21 mouse cellular contexts compared by ENCODE assay signal in the genomic region with DNA sequence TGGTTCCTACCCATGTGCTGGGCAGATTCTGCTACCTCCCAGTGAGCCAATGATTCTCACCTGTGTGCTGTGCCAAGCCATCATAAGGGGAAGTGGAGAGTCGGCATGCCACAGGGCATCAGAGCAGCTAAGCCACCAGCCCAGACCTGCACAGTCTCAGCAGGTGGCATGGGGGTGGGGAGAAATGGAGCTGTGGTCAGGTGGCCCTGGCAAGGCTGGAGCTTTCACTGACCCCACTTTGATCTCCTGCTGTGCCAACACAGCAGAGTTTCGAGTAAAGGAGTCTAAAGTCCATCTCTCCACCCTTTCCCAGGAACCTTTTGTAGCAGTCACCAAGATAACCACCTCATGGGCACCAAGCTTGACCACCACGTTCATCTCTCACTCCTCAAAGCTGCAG. TPM values are rescaled to one million over a fixed set of nuclear protein-coding genes. Genes with fewer than 3 reads are reported as not detected.
DNase-seq lines count a peak whose midpoint lies in the region; ATAC-seq and TF ChIP-seq lines count a peak whose summit lies in the region.
"Had no signal": no experiment of that assay in that cellular context is flagged by ENCODE, and none has a peak within 500 bp of the region (broad histone marks: within the 10 kb centered on the region; RNA-seq: fewer than 3 reads in every experiment).

No protein-coding gene starts in this region.

- peaks cover 24% of the 10 kb centered on the region for H3K36me3 ChIP-seq in kidney, embryonic 14.5 days (ENCODE audit: control insufficient read depth, insufficient read depth, low read length)
- peaks cover 12% of the 10 kb centered on the region for H3K36me3 ChIP-seq in intestine, embryonic 15.5 days
- peaks cover 20% of the 10 kb centered on the region; the same call in 1 of the 2 replicates for H3K36me3 ChIP-seq in kidney, postnatal 0 days (ENCODE audit: insufficient read depth, low read length)
- H3K36me3 ChIP-seq in small intestine, adult 2 months (ENCODE audit: control insufficient read depth, insufficient read depth, low read length), result peaks cover 25% of the 10 kb centered on the region

- no peak for TF ChIP-seq POLR2A in small intestine, adult 2 months (IDR thresholded peaks at IDR 0.05; ENCODE audit: low read depth, low read length)

- no peak overlapping the region for H3K4me2 ChIP-seq in kidney, embryonic 14.5 days (replicated peaks; ENCODE audit: low read depth, low read length)
- no peak overlapping the region for H3K4me2 ChIP-seq in intestine, embryonic 15.5 days (replicated peaks)
- H3K4me2 ChIP-seq in kidney, postnatal 0 days (ENCODE audit: low read length), result no peak overlapping the region
- H3K4me2 ChIP-seq: forebrain, embryonic 12.5 days; heart, embryonic 13.5 days; hindbrain, embryonic 14.5 days; limb, embryonic 12.5 days had no signal

- H3K4me1 ChIP-seq in kidney, embryonic 14.5 days (ENCODE audit: control insufficient read depth, insufficient read depth, low read length), result 0 out of 2 replicates have a peak, but pooled peaks cover 3% of the 10 kb centered on the region
- H3K4me1 ChIP-seq in intestine, embryonic 15.5 days (replicated peaks), result no peaks in the 10 kb centered on the region
- no peaks in the 10 kb centered on the region for H3K4me1 ChIP-seq in kidney, postnatal 0 days (replicated peaks; ENCODE audit: insufficient read depth, low read length)
- peaks cover 16% of the 10 kb centered on the region for H3K4me1 ChIP-seq in small intestine, adult 2 months (ENCODE audit: control insufficient read depth, insufficient read depth, insufficient read length, low read length)
- H3K4me1 ChIP-seq: forebrain, embryonic 12.5 days; heart, embryonic 13.5 days; limb, embryonic 12.5 days had no signal

- ATAC-seq in kidney, embryonic 14.5 days (ENCODE audit: low FRiP score, low TSS enrichment), result no peak
- peak; percentile 50; the same call in 1 of the 2 replicates for ATAC-seq in intestine, embryonic 15.5 days
- peak; percentile 82 for ATAC-seq in kidney, postnatal 0 days (replicated peaks; ENCODE audit: low FRiP score, low read depth)
- ATAC-seq: midbrain, embryonic 16.5 days had no signal

- no peaks in the 10 kb centered on the region for H3K27me3 ChIP-seq in kidney, embryonic 14.5 days (ENCODE audit: control insufficient read depth, insufficient read depth, low read length)
- H3K27me3 ChIP-seq in intestine, embryonic 15.5 days (replicated peaks), result no peaks in the 10 kb centered on the region
- H3K27me3 ChIP-seq in kidney, postnatal 0 days (ENCODE audit: insufficient read depth, low read length), result no peaks in the 10 kb centered on the region
- H3K27me3 ChIP-seq in small intestine, adult 2 months (ENCODE audit: control insufficient read depth, insufficient read depth, low read length), result no peaks in the 10 kb centered on the region
- H3K27me3 ChIP-seq: forebrain, embryonic 12.5 days; heart, embryonic 13.5 days; limb, embryonic 12.5 days had no signal

- TF ChIP-seq CTCF in kidney, postnatal 0 days (IDR thresholded peaks at IDR 0.05; ENCODE audit: low read depth), result no peak
- no peak for TF ChIP-seq CTCF in small intestine, adult 2 months (IDR thresholded peaks at IDR 0.05; ENCODE audit: extremely low read depth, insufficient read length, insufficient replicate concordance, low read depth, low read length)

- WGBS in kidney, embryonic 14.5 days, result 92% methylated on average over 3 of the region's 3 CpGs
- WGBS in intestine, embryonic 15.5 days, result 75% methylated on average over 3 of the region's 3 CpGs
- WGBS in kidney, postnatal 0 days, result 72% methylated on average over 3 of the region's 3 CpGs
- 26% methylated on average over 3 of the region's 3 CpGs for WGBS in small intestine, adult 2 months

- H3K9ac ChIP-seq in kidney, embryonic 14.5 days (ENCODE audit: low read depth, low read length), result no peak overlapping the region
- no peak overlapping the region for H3K9ac ChIP-seq in intestine, embryonic 15.5 days
- H3K9ac ChIP-seq in kidney, postnatal 0 days (ENCODE audit: low read depth, low read length), result no peak overlapping the region
- H3K9ac ChIP-seq: forebrain, embryonic 12.5 days; heart, embryonic 13.5 days; hindbrain, embryonic 14.5 days; limb, embryonic 12.5 days had no signal

- H3K4me3 ChIP-seq in kidney, embryonic 14.5 days (ENCODE audit: low read length), result no peak overlapping the region
- H3K4me3 ChIP-seq in intestine, embryonic 15.5 days (replicated peaks), result no peak overlapping the region
- no peak overlapping the region for H3K4me3 ChIP-seq in kidney, postnatal 0 days (replicated peaks; ENCODE audit: low read depth, low read length)
- H3K4me3 ChIP-seq in small intestine, adult 2 months (ENCODE audit: low read depth, low read length), result no peak overlapping the region
- H3K4me3 ChIP-seq: embryonic facial prominence, embryonic 10.5 days; forebrain, embryonic 12.5 days; heart, embryonic 13.5 days; limb, embryonic 12.5 days; megakaryocyte, embryonic 14.5 days had no signal

- DNase-seq in kidney, adult 18-20 months, result peak; percentile 75
- no peak for DNase-seq in kidney, postnatal 0 days (ENCODE audit: low spot score)
- DNase-seq in adipocyte (ENCODE audit: low spot score), result no peak
- no peak for DNase-seq in ovary, postnatal 10 days (ENCODE audit: low spot score)
- no peak for DNase-seq in lung, postnatal 25 days (ENCODE audit: low spot score)
- DNase-seq: cerebellum, adult 18-20 months; gastrocnemius, postnatal 10 days; heart, adult 11 months; layer of hippocampus, adult 9-11 months; lung, adult 18-20 months; lung, postnatal 14 days had no signal

- no peak overlapping the region for H3K27ac ChIP-seq in kidney, embryonic 14.5 days (ENCODE audit: low read depth, low read length)
- no peak overlapping the region for H3K27ac ChIP-seq in intestine, embryonic 15.5 days
- no peak overlapping the region for H3K27ac ChIP-seq in kidney, postnatal 0 days
- peak overlapping the region; percentile 51; the same call in 1 of the 2 replicates for H3K27ac ChIP-seq in small intestine, adult 2 months (ENCODE audit: insufficient read depth, low read depth, low read length)
- H3K27ac ChIP-seq: embryonic facial prominence, embryonic 10.5 days; forebrain, embryonic 12.5 days; heart, embryonic 13.5 days; hindbrain, embryonic 14.5 days; limb, embryonic 12.5 days had no signal

- no peaks in the 10 kb centered on the region for H3K9me3 ChIP-seq in kidney, embryonic 14.5 days (ENCODE audit: control insufficient read depth, low read length)
- H3K9me3 ChIP-seq in intestine, embryonic 15.5 days, result no peaks in the 10 kb centered on the region
- no peaks in the 10 kb centered on the region for H3K9me3 ChIP-seq in kidney, postnatal 0 days (replicated peaks; ENCODE audit: low read length)
- H3K9me3 ChIP-seq: embryonic facial prominence, embryonic 10.5 days; forebrain, embryonic 12.5 days; heart, embryonic 13.5 days; limb, embryonic 12.5 days; megakaryocyte, embryonic 14.5 days had no signal

RNA-seq across cellular contexts. Expression of a gene that starts 20.1 kb away (rescaled TPM):
- 0.46 and 0.53 TPM in 2 replicates for polyA plus RNA-seq in kidney, embryonic 14.5 days (2014; fragmentation: Nextera tagmentation; extraction: Ambion mirVana)
- 0.35 and 0.62 TPM in 2 replicates for polyA plus RNA-seq in intestine, embryonic 15.5 days (2015; fragmentation: Nextera tagmentation; extraction: Ambion mirVana)
- 3.0 and 4.4 TPM in 2 replicates for polyA plus RNA-seq in kidney, postnatal 0 days (2015; fragmentation: Nextera tagmentation; extraction: Ambion mirVana)
- polyA plus RNA-seq in small intestine, adult 2 months (2012; rRNA removed), result 7.3 and 21.5 TPM in 2 replicates
- polyA plus RNA-seq: embryonic facial prominence, embryonic 10.5 days; forebrain, embryonic 12.5 days; heart, embryonic 13.5 days; hindbrain, embryonic 14.5 days; limb, embryonic 12.5 days; midbrain, embryonic 16.5 days had no signal

RNA-seq across cellular contexts. Expression of a gene that starts 57.2 kb away (rescaled TPM):
- 58.6 and 103 TPM in 2 replicates for polyA plus RNA-seq in kidney, embryonic 14.5 days (2014; fragmentation: Nextera tagmentation; extraction: Ambion mirVana)
- 71.8 and 74.7 TPM in 2 replicates for polyA plus RNA-seq in intestine, embryonic 15.5 days (2015; fragmentation: Nextera tagmentation; extraction: Ambion mirVana)
- polyA plus RNA-seq in kidney, postnatal 0 days (2015; fragmentation: Nextera tagmentation; extraction: Ambion mirVana), result 55.1 and 56.5 TPM in 2 replicates
- 6.1 and 11.1 TPM in 2 replicates for polyA plus RNA-seq in small intestine, adult 2 months (2012; rRNA removed)
